Mouse (Mus musculus) liver, embryonic 12.5 days (tissue): ENCODE measurements around the gene Pgs1. TPM values are rescaled to one million over a fixed set of nuclear protein-coding genes. Genes with fewer than 3 reads are reported as not detected.
A peak's percentile ranks its signal among the peaks of the same experiment; 100 is the strongest.

Experiments used
- ATAC-seq: fragments of 200-750 bp; cut with Nextera tagmentation; 2 replicates; pipeline ENCODE4 v1.8.0; 2017; ENCODE audit warnings: moderate number of reproducible peaks, mild to moderate bottlenecking, moderate library complexity
- H3K27ac ChIP-seq: fragments of 300-500 bp; sonication (generic); 2 replicates; pipeline ENCODE4 v1.5.1; 2016; ENCODE audit warnings: mild to moderate bottlenecking
- H3K27me3 ChIP-seq: fragments of 300-500 bp; sonication (generic); replicated peaks from 2 replicates; pipeline ENCODE4 v1.6.1; 2016; ENCODE audit warnings: mild to moderate bottlenecking, moderate library complexity
- H3K36me3 ChIP-seq: fragments of 300-500 bp; sonication (generic); 2 replicates; pipeline ENCODE4 v1.6.1; 2016; ENCODE audit warnings: mild to moderate bottlenecking, moderate library complexity
- H3K4me1 ChIP-seq: fragments of 300-500 bp; sonication (generic); 2 replicates; pipeline ENCODE4 v1.6.1; 2016
- H3K4me2 ChIP-seq: fragments of 300-500 bp; sonication (generic); 2 replicates; pipeline ENCODE4 v1.6.1; 2016; ENCODE audit warnings: mild to moderate bottlenecking, moderate library complexity
- H3K4me3 ChIP-seq: fragments of 300-500 bp; sonication (generic); 2 replicates; pipeline ENCODE4 v1.5.1; 2016; ENCODE audit warnings: mild to moderate bottlenecking, moderate library complexity
- H3K9ac ChIP-seq: fragments of 300-500 bp; sonication (generic); 2 replicates; pipeline ENCODE4 v1.6.1; 2016; ENCODE audit warnings: mild to moderate bottlenecking, moderate library complexity
- H3K9me3 ChIP-seq: fragments of 300-500 bp; sonication (generic); replicated peaks from 2 replicates; pipeline ENCODE4 v1.6.1; 2016; ENCODE audit warnings: mild to moderate bottlenecking, moderate library complexity
- WGBS: fragments of 180-500 bp; shearing (Covaris S2); methylation state at CpG from one replicate; pipeline ENCODE4 v1.1.7; 2016; ENCODE audit not compliant: insufficient replicate concordance; 5-methylcytosine and 5-hydroxymethylcytosine counted together
- polyA plus RNA-seq: library from polyadenylated mRNA; unstranded; fragments of >200 nt; fragmentation: Nextera tagmentation; extraction: Ambion mirVana; gene quantifications from 2 replicates; pipeline ENCODE4 v1.2.1, GENCODE M21; 2016

Pgs1 gene
- polyA plus RNA-seq, 1 experiment from 2014 or later, result 29.6 TPM

DNA sequence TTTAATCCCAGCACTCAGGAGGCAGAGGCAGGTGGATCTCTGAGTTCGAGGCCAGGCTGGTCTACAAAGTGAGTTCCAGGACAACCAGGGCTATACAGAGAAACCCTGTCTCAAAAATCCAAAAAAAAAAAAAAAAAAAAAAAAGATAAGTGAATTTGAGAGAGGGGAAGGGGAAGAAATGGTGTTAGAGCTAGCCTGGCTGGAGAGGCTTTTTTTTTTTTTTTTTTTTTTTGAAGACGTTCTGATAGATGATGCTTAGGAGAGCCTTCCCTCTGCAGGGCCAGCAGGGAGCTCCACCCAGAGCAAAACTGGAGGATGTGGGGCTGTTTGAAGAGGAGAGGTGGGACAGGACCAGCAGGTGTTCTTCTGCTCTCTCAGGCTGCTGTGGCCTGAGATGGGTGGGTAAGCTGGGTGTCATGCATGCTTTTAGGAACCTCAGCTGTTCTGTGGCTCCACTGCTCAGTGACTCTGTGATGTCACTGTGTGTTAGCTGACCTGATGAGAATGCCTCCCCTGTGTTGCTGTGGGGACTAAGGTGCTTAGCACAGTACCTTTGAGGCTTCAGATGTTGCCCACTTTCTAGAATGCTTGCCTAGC, 14.3 kb upstream of the Pgs1 start:
- Histone ChIP-seq H3K4me2 (no peak overlapping the region), H3K36me3 (peaks cover 12% of the 10 kb centered on the region), H3K4me3 (no peak overlapping the region), H3K4me1 (peaks cover 58% of the 10 kb centered on the region), H3K27ac (no peak overlapping the region), H3K9me3 (no peaks in the 10 kb centered on the region), H3K9ac (no peak overlapping the region), H3K27me3 (peaks cover 88% of the 10 kb centered on the region)
- no peak for ATAC-seq
- WGBS, result 53% methylated on average over 2 of the region's 2 CpGs

- no peak overlapping the region for H3K27ac ChIP-seq
- no peak overlapping the region for H3K4me2 ChIP-seq
- 53% methylated on average over 11 of the region's 11 CpGs for WGBS
- H3K9ac ChIP-seq, result no peak overlapping the region
- peaks cover 83% of the 10 kb centered on the region for H3K27me3 ChIP-seq
- no peak overlapping the region for H3K4me3 ChIP-seq
- peaks cover 47% of the 10 kb centered on the region for H3K4me1 ChIP-seq
- no peaks in the 10 kb centered on the region for H3K9me3 ChIP-seq
- ATAC-seq, result no peak
- H3K36me3 ChIP-seq, result peaks cover under 1% of the 10 kb centered on the region; the same call in 1 of the 2 replicates
These were observed 13.2 kb upstream of the Pgs1 start for GRCm38 (mm10) chr11:117972656-117973558.

GRCm38 (mm10) chr11:117973569-117973968, 12.5 kb upstream of the Pgs1 start:
- WGBS, result 46% methylated on average over 5 of the region's 5 CpGs
- Histone ChIP-seq H3K9me3 (no peaks in the 10 kb centered on the region), H3K4me1 (peaks cover 42% of the 10 kb centered on the region), H3K9ac (no peak overlapping the region), H3K27me3 (peaks cover 77% of the 10 kb centered on the region), H3K36me3 (no peaks in the 10 kb centered on the region), H3K4me3 (no peak overlapping the region), H3K27ac (no peak overlapping the region), H3K4me2 (no peak overlapping the region)
- ATAC-seq, result no peak

DNA sequence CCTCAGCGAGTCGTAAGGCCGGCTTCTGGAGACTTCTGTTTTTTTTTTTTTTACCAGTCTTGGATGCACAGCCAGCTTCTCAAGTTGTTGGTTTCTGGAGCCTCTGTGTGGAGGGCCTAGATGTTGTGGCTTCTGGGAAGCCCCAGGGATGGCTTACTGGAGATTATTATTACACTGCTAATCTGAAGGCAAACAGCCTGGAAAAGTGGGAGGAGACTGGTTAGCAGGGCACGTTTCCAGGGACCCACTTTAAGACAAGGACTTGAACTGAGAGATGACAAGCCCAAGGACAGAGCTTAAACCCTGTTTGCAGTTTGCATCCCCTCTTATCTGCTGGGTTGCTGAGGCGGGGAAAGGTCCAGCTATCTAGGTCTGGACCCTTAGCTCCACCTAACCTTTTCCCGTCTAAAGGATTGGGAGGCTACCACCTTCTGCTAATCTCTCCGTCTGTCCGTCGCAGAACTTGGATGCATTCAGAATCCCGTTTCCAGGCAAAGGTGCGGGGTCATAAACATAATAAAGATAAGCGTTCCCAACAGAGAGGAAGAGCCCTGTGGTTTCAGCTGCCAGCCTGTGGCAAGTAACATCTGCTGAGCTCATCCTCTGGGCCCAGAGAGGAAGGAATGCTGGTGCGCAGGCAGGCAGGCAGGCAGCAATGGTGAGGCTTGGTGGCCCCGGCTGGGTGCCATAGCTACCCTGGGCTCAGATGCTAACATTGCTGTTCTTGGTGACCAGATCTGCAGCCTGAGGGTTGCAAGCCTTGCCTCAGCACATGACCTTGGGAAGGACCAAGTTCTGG, 11.6 kb upstream of the Pgs1 start:
- no peak overlapping the region for H3K4me3 ChIP-seq

DNA sequence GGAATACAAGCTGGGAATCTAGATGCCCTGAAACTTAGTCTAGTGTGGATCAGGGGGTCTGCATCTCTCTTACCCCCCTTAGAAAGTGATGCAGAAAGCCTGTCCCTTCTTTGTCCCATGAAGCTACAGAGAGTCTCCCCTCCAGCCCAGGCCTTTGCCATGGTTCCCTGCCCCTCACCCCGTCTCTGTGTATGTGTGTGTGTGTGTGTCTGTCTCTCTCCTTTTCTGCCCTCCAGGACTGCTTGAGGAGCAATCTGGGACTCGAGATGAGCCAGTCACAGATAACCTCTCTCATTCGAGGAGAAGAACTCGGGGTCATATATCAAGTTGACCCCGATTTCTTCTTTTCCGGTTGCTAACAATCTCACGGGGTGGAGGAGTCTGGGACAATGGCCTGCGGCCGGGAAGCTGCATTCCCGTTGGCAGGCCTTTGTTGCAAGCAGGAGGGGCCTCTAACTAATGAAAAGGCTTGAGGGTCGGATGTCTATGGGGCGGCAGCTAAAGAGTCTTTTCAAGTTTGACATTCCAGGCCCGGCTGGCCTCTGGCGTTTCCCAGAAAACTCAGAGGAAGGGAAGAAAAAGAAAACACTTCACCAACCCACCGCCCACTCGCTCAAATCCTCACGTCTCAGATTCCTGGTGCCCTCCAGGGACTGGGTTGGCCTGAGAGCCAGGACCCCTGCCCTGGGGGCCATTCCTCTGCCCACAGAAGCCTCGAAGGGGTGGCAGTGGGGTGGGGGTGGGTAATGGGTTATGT, 10.7 kb upstream of the Pgs1 start:
- Histone ChIP-seq H3K9ac (no peak overlapping the region), H3K9me3 (no peaks in the 10 kb centered on the region), H3K36me3 (no peaks in the 10 kb centered on the region), H3K27ac (no peak overlapping the region), H3K4me3 (no peak overlapping the region), H3K4me1 (peaks cover 25% of the 10 kb centered on the region), H3K27me3 (peaks cover 66% of the 10 kb centered on the region), H3K4me2 (no peak overlapping the region)
- 28% methylated on average over 18 of the region's 18 CpGs for WGBS
- no peak for ATAC-seq

More for the DNA sequence above, 11.6 kb upstream of the Pgs1 start:
- no peak overlapping the region for H3K27ac ChIP-seq
- 12% methylated on average over 14 of the region's 14 CpGs for WGBS
- H3K27me3 ChIP-seq, result peaks cover 68% of the 10 kb centered on the region
- ATAC-seq, result no peak
- no peak overlapping the region for H3K4me2 ChIP-seq
- no peaks in the 10 kb centered on the region for H3K9me3 ChIP-seq
- H3K9ac ChIP-seq, result no peak overlapping the region
- H3K36me3 ChIP-seq, result no peaks in the 10 kb centered on the region
- peaks cover 34% of the 10 kb centered on the region for H3K4me1 ChIP-seq

GRCm38 (mm10) chr11:117976081-117976582, 10.0 kb upstream of the Pgs1 start:
- Histone ChIP-seq H3K9ac (no peak overlapping the region), H3K27me3 (peaks cover 58% of the 10 kb centered on the region), H3K27ac (no peak overlapping the region), H3K4me3 (no peak overlapping the region), H3K4me2 (no peak overlapping the region), H3K9me3 (no peaks in the 10 kb centered on the region), H3K4me1 (peaks cover 21% of the 10 kb centered on the region; the same call in 1 of the 2 replicates), H3K36me3 (no peaks in the 10 kb centered on the region)
- 23% methylated on average over 8 of the region's 8 CpGs for WGBS
- no peak for ATAC-seq

DNA sequence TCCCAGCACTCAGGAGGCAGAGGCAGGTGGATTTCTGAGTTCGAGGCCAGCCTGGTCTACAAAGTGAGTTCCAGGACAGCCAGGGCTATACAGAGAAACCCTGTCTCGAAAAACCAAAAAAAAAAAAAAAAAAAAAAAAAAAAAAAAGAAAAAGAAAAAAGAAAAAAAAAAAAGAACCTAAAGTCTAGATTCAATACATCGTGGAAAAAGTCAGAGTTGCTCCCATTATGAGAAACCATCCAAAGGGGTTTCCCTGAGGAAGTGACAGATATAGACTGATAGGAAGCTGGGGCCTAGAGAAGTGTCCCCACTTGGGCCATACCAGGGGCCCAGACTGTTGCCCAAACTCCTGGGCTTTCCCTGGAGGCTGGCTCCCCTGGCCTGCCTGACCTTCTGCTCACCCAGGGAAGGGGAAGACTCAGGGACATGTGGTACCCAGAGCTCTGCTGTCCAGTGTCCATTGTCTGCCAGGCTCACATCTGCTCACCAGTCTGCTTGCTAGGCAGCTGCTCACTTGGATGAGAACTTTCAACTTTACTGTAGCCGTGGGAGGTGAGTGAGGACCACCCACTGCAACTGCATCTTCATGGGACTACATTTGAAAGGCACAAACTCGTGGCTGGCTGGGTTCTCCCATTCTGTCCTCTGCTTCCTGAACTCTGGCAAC, 8.3 kb upstream of the Pgs1 start:
- Histone ChIP-seq H3K27ac (no peak overlapping the region), H3K4me1 (peaks cover 21% of the 10 kb centered on the region; the same call in 1 of the 2 replicates), H3K4me3 (no peak overlapping the region), H3K9me3 (no peaks in the 10 kb centered on the region), H3K9ac (no peak overlapping the region), H3K27me3 (peaks cover 51% of the 10 kb centered on the region), H3K4me2 (no peak overlapping the region), H3K36me3 (no peaks in the 10 kb centered on the region)
- WGBS, result 56% methylated on average over 4 of the region's 5 CpGs
- ATAC-seq, result no peak

GRCm38 (mm10) chr11:117979388-117979787, 6.7 kb upstream of the Pgs1 start:
- Histone ChIP-seq H3K9ac (no peak overlapping the region), H3K4me1 (peaks cover 20% of the 10 kb centered on the region; the same call in 1 of the 2 replicates), H3K4me2 (no peak overlapping the region), H3K9me3 (no peaks in the 10 kb centered on the region), H3K4me3 (no peak overlapping the region), H3K36me3 (no peaks in the 10 kb centered on the region), H3K27ac (no peak overlapping the region), H3K27me3 (peaks cover 35% of the 10 kb centered on the region)
- 57% methylated on average over 7 of the region's 7 CpGs for WGBS
- ATAC-seq, result no peak

- WGBS, result 45% methylated on average over 5 of the region's 5 CpGs
- Histone ChIP-seq H3K4me3 (no peak overlapping the region), H3K9ac (no peak overlapping the region), H3K27me3 (peaks cover 11% of the 10 kb centered on the region; the same call in 1 of the 2 replicates), H3K27ac (no peak overlapping the region), H3K9me3 (no peaks in the 10 kb centered on the region), H3K4me2 (no peak overlapping the region), H3K36me3 (no peaks in the 10 kb centered on the region), H3K4me1 (peaks cover 12% of the 10 kb centered on the region)
- no peak for ATAC-seq
These were observed 3.7 kb upstream of the Pgs1 start for GRCm38 (mm10) chr11:117982426-117982825.

GRCm38 (mm10) chr11:117983770-117984169, 2.3 kb upstream of the Pgs1 start:
- Histone ChIP-seq H3K4me3 (no peak overlapping the region), H3K9me3 (no peaks in the 10 kb centered on the region), H3K27me3 (peaks cover 11% of the 10 kb centered on the region; the same call in 1 of the 2 replicates), H3K27ac (no peak overlapping the region), H3K9ac (no peak overlapping the region), H3K36me3 (no peaks in the 10 kb centered on the region), H3K4me2 (no peak overlapping the region), H3K4me1 (peaks cover 23% of the 10 kb centered on the region)
- WGBS, result 60% methylated on average over 7 of the region's 7 CpGs
- no peak for ATAC-seq

- Histone ChIP-seq H3K27ac (peak overlapping the region; percentile 85), H3K9ac (peak overlapping the region; percentile 90), H3K4me3 (peak overlapping the region; percentile 96), H3K4me2 (peak overlapping the region; percentile 88), H3K4me1 (peaks cover 56% of the 10 kb centered on the region), H3K27me3 (peaks cover 11% of the 10 kb centered on the region; the same call in 1 of the 2 replicates), H3K9me3 (no peaks in the 10 kb centered on the region), H3K36me3 (no peaks in the 10 kb centered on the region)
- peak; percentile 76 for ATAC-seq
- WGBS, result under 1% methylated on average over 32 of the region's 32 CpGs
These were observed 950 bp downstream of the Pgs1 start for GRCm38 (mm10) chr11:117987032-117987451.
